Mouse (Mus musculus) midbrain, postnatal 0 days (tissue): ENCODE measurements around the gene Npr2. TPM values are rescaled to one million over a fixed set of nuclear protein-coding genes. Genes with fewer than 3 reads are reported as not detected.

ENCODE experiments used
- ATAC-seq: fragments of 200-750 bp; cut with Nextera tagmentation; 2 replicates; pipeline ENCODE4 v1.8.0; 2017; ENCODE audit warnings: moderate number of reproducible peaks, mild to moderate bottlenecking, moderate TSS enrichment, moderate library complexity; ENCODE audit not compliant: low FRiP score
- DNase-seq: peaks from one replicate; pipeline ENCODE4 v3.0.0-alpha.2; 2015; ENCODE audit warnings: low spot score
- H3K27ac ChIP-seq: fragments of 300-500 bp; sonication (generic); 2 replicates; pipeline ENCODE4 v1.5.1; 2014; ENCODE audit warnings: low read depth, mild to moderate bottlenecking, low read length, mixed read lengths
- H3K27me3 ChIP-seq: fragments of 300-500 bp; sonication (generic); 2 replicates; pipeline ENCODE4 v1.6.1; 2014; ENCODE audit warnings: low read length, control low read depth, mixed read lengths; ENCODE audit not compliant: insufficient read depth
- H3K36me3 ChIP-seq: fragments of 300-500 bp; sonication (generic); 2 replicates; pipeline ENCODE4 v1.6.1; 2014; ENCODE audit warnings: low read length, control low read depth, mixed read lengths; ENCODE audit not compliant: insufficient read depth
- H3K4me1 ChIP-seq: fragments of 300-500 bp; sonication (generic); 2 replicates; pipeline ENCODE4 v1.6.1; 2014; ENCODE audit warnings: mild to moderate bottlenecking, control low read depth, antibody characterized with exemption, low read length, mixed read lengths; ENCODE audit not compliant: insufficient read depth
- H3K4me2 ChIP-seq: fragments of 300-500 bp; sonication (generic); 2 replicates; pipeline ENCODE4 v1.6.1; 2014; ENCODE audit warnings: low read depth, mild to moderate bottlenecking, low read length, mixed read lengths; ENCODE audit not compliant: poor library complexity, severe bottlenecking
- H3K4me3 ChIP-seq: fragments of 300-500 bp; sonication (generic); 2 replicates; pipeline ENCODE4 v1.5.1; 2014; ENCODE audit warnings: low read depth, mild to moderate bottlenecking, low read length, moderate library complexity
- H3K9ac ChIP-seq: fragments of 300-500 bp; sonication (generic); replicated peaks from 2 replicates; pipeline ENCODE4 v1.6.1; 2014; ENCODE audit warnings: mild to moderate bottlenecking, low read length, moderate library complexity, mixed read lengths; ENCODE audit not compliant: poor library complexity, severe bottlenecking
- H3K9me3 ChIP-seq: fragments of 300-500 bp; sonication (generic); 2 replicates; pipeline ENCODE4 v1.6.1; 2016; ENCODE audit warnings: low read length, control low read depth
- CTCF ChIP-seq: IDR thresholded peaks from 2 replicates; pipeline ENCODE4 v1.5.1; 2016; ENCODE audit warnings: antibody characterized with exemption, mild to moderate bottlenecking
- WGBS: fragments of 180-500 bp; shearing (Covaris S2); extraction: QIAGEN DNeasy Blood & Tissue Kit; methylation state at CpG from one replicate; pipeline ENCODE4 v1.1.7; 2014; 5-methylcytosine and 5-hydroxymethylcytosine counted together
- polyA plus RNA-seq: library from polyadenylated mRNA; unstranded; fragments of >200 nt; fragmentation: Nextera tagmentation; extraction: Ambion mirVana; gene quantifications from 2 replicates; pipeline ENCODE4 v1.2.1, GENCODE M21; 2015
- total RNA-seq: library from RNA; depleted of rRNA; stranded (reverse); fragments of >200 nt; gene quantifications from 2 replicates; pipeline ENCODE4 v1.2.3, GENCODE M21; 2014

Npr2 gene
- total and polyA plus RNA-seq, 2 experiments from 2014 or later: 8.6 to 30.5 TPM

DNA sequence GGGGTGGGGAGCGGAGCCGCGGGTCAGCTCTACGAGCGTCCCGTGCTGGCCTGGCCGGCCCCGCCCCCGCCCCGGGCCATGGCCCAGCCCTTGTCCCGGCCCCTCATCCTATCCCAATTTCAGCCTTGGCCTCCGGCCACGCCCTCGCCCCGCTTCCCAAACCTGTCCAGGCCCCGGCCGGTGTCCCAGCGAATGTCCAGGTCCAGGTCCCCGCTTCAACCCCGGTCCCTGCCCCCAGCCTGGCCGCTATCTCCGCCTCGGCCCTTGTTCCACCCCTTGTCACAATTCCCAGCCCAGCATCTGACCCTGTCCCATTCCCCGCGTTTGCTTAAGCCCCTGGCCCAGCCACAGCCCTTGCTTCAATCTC, 37.7 kb downstream of the Npr2 start:
- no peak for TF ChIP-seq CTCF
- H3K9me3 ChIP-seq: no peaks in the 10 kb centered on the region
- peak overlapping the region; percentile 96 for H3K9ac ChIP-seq
- ATAC-seq: peak; percentile 50
- peaks cover 11% of the 10 kb centered on the region for H3K4me1 ChIP-seq
- peak overlapping the region; percentile 69 for H3K4me3 ChIP-seq
- peak overlapping the region; percentile 90 for H3K4me2 ChIP-seq
- no peak for DNase-seq
- under 1% methylated on average over 22 of the region's 25 CpGs for WGBS
- H3K36me3 ChIP-seq: peaks cover 2% of the 10 kb centered on the region; the same call in 1 of the 2 replicates
- H3K27ac ChIP-seq: peak overlapping the region; percentile 65
- peaks cover 4% of the 10 kb centered on the region; the same call in 1 of the 2 replicates for H3K27me3 ChIP-seq

DNA sequence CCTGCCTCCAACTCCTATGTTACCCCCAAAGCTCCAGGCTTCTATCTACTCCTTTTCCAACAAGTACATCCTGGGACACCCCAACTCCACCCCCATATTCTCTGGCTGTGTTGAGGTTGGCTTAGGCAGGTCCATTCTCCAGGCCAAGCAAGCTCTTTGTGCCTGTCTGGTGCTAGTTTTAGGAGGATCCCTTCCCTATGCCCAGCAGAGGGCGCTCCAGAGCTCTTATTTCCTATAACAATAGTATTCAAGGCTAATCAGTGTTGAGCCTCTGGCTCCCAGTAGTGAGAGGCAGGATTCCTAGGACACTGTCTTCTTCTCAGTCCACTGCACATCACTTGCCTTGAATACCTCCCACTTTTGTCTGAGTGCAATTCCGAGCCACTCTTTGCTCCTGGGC, 40.3 kb downstream of the Npr2 start:
- no peak for ATAC-seq
- 3% methylated on average over 2 of the region's 2 CpGs for WGBS
- Histone ChIP-seq H3K4me1 (peaks cover 11% of the 10 kb centered on the region), H3K27ac (no peak overlapping the region), H3K9ac (no peak overlapping the region), H3K4me3 (no peak overlapping the region), H3K27me3 (no peaks in the 10 kb centered on the region), H3K36me3 (peaks cover 26% of the 10 kb centered on the region), H3K9me3 (no peaks in the 10 kb centered on the region), H3K4me2 (peak overlapping the region; percentile 90)
- DNase-seq: peak; percentile 96
- TF ChIP-seq CTCF: peak; percentile 86

DNA sequence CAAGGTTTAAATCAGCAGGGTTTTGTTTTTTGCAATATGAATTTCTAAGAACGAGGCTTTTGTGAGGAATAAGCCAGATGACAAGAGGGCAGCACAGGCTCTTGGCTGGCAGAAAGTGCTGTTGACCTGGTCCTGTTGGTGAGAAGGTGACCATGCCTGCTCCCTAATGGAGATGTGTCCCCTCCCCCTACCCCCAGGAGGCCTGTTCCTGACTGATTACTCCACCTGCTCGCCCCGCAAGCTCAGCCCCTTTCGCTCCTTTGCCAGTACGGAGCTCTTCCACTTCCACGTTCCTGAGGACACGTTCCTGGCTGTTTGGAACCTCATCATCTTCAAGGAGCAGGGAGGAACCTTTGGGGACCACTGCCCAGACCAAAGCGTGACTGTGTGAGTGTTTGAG, 42.0 kb downstream of the Npr2 start:
- Histone ChIP-seq H3K9me3 (no peaks in the 10 kb centered on the region), H3K27me3 (no peaks in the 10 kb centered on the region), H3K4me2 (no peak overlapping the region), H3K36me3 (peaks cover 37% of the 10 kb centered on the region), H3K27ac (no peak overlapping the region), H3K4me3 (no peak overlapping the region), H3K9ac (no peak overlapping the region), H3K4me1 (peaks cover 11% of the 10 kb centered on the region)
- ATAC-seq (no peak), DNase-seq (no peak)
- no peak for TF ChIP-seq CTCF
- WGBS: 73% methylated on average over 8 of the region's 8 CpGs

DNA sequence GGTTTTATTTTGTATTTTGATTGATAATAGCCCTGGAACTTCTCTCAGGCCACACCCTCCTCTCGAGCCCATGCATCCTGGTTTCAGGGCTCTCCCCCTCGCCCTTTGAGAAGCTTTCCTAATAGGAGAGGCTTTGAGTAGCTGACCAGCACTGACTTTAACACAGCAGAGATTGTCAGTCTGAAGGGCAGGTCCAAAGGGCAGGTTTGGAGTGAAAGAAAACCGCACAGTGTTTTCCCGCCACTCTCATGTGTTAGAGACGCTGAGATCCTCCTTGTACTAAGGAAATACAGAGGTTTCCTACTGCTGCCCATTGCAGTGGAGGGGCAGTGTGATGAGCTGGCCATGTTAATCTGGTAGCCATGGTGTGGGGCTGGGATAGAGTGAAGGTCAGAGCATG, 43.2 kb downstream of the Npr2 start:
- no peak for TF ChIP-seq CTCF
- H3K9me3 ChIP-seq: no peaks in the 10 kb centered on the region
- peaks cover 49% of the 10 kb centered on the region for H3K36me3 ChIP-seq
- ATAC-seq (no peak), DNase-seq (no peak)
- 81% methylated on average over 5 of the region's 5 CpGs for WGBS
- H3K4me1 ChIP-seq: peaks cover 11% of the 10 kb centered on the region
- no peak overlapping the region for H3K4me3 ChIP-seq
- H3K27ac ChIP-seq: no peak overlapping the region
- H3K9ac ChIP-seq: no peak overlapping the region
- no peak overlapping the region for H3K4me2 ChIP-seq
- no peaks in the 10 kb centered on the region for H3K27me3 ChIP-seq

DNA sequence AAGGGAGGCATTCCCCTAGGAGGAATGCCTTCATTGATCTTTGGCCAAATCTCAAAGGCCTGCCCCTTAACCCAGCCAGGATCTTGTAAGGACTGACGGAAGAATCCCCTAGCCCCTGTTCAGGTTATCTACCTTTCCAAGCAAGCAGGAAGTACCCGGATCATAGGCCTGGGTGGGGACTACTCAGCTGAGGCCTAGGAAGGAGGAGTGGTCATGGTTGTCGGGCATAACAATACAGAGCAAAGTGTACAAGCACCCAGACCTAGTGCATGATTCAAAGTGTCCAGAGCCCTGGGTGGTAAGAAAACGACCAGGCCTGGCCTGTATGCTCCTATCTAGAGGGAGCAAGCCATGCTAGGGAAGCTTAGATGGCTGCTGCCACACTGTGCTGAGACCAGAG, 43.9 kb downstream of the Npr2 start:
- TF ChIP-seq CTCF: no peak
- Histone ChIP-seq H3K27ac (no peak overlapping the region), H3K36me3 (peaks cover 52% of the 10 kb centered on the region), H3K4me1 (peaks cover 7% of the 10 kb centered on the region), H3K27me3 (no peaks in the 10 kb centered on the region), H3K9me3 (no peaks in the 10 kb centered on the region), H3K4me2 (no peak overlapping the region), H3K9ac (no peak overlapping the region), H3K4me3 (no peak overlapping the region)
- WGBS: 75% methylated on average over 4 of the region's 4 CpGs
- DNase-seq (no peak), ATAC-seq (no peak)

DNA sequence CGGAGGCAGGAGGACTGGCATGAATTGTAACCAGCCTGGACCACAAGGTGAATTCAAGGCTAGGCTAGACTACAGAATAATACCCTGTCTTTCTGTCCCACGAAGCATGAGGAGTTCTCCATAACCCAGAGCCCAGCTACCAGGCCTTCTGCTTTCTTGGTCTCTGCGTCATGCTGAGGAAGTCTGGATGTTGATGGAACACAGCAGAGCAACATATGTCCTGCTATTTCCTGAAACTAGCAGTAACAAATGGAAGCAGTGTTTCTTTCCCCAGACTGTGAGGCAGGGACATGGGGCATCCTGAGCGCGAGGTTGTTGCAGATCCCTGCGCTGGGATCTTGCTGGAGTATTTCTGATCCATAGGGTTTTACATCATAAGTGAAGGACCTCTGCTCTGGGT, 46.8 kb downstream of the Npr2 start:
- Histone ChIP-seq H3K4me2 (no peak overlapping the region), H3K9ac (no peak overlapping the region), H3K4me1 (no peaks in the 10 kb centered on the region), H3K27me3 (no peaks in the 10 kb centered on the region), H3K4me3 (no peak overlapping the region), H3K9me3 (no peaks in the 10 kb centered on the region), H3K27ac (no peak overlapping the region), H3K36me3 (peaks cover 72% of the 10 kb centered on the region)
- WGBS: 82% methylated on average over 6 of the region's 6 CpGs
- TF ChIP-seq CTCF: no peak
- DNase-seq (no peak), ATAC-seq (no peak)
